Mouse (Mus musculus) macrophage (primary cell): ENCODE data around the gene Zfp472. TPM values are rescaled to one million over a fixed set of nuclear protein-coding genes. Genes with fewer than 3 reads are reported as not detected.

Experiments used
- H3K27ac ChIP-seq: fragments of 350-480 bp; formaldehyde crosslinking; 2 replicates; pipeline ENCODE4 v1.9.0; 2021
- H3K36me3 ChIP-seq: fragments of 350-480 bp; formaldehyde crosslinking; 2 replicates; pipeline ENCODE4 v1.9.0; 2021; ENCODE audit errors: inconsistent target
- H3K4me3 ChIP-seq: fragments of 350-480 bp; formaldehyde crosslinking; 2 replicates; pipeline ENCODE4 v1.9.0; 2021; ENCODE audit errors: inconsistent target
- H3K79me2 ChIP-seq: fragments of 350-480 bp; formaldehyde crosslinking; 2 replicates; pipeline ENCODE4 v1.9.0; 2021; ENCODE audit errors: inconsistent target
- WGBS: methylation state at CpG from one replicate; pipeline ENCODE4 v1.1.7; 2026; ENCODE audit warnings: inconsistent platforms; ENCODE audit not compliant: missing documents; 5-methylcytosine and 5-hydroxymethylcytosine counted together
- polyA plus RNA-seq: library from polyadenylated mRNA; stranded (reverse); fragments of 250-400 nt; gene quantifications from 3 replicates; pipeline ENCODE4 v1.2.4, GENCODE M21; 2018; ENCODE audit warnings: inconsistent platforms
- total RNA-seq, 78 experiments: library from RNA; depleted of rRNA; stranded (reverse); fragments of 250-400 nt; gene quantifications; 1 replicate in 9 of 78; 2 replicates in 24 of 78; 3 replicates in 43 of 78; 4 replicates in 2 of 78; pipeline ENCODE4 v1.2.4; 2018; ENCODE audit warnings: inconsistent platforms in 56 of 78

Gene Zfp472
- total RNA-seq (2018; cell fraction: chromatin; rRNA removed): 10 to 100 TPM in 8 of 26 experiments, 1 to 10 TPM in 17, under 1 TPM in 1; 0.66 to 21.4 (median 7.1) TPM
- 1 to 10 TPM in 22 of 26 experiments, under 1 TPM in 4; 0.40 to 8.1 (median 4.2) TPM for total RNA-seq (2018; cell fraction: cytosol; rRNA removed)
- 10 to 100 TPM in 5 of 26 experiments, 1 to 10 TPM in 20, under 1 TPM in 1; 0.78 to 17.1 (median 3.5) TPM for total RNA-seq (2018; cell fraction: nucleus; rRNA removed)
- polyA plus RNA-seq: 5.8 to 7.5 TPM (median 6.6 TPM) in 3 replicates

DNA sequence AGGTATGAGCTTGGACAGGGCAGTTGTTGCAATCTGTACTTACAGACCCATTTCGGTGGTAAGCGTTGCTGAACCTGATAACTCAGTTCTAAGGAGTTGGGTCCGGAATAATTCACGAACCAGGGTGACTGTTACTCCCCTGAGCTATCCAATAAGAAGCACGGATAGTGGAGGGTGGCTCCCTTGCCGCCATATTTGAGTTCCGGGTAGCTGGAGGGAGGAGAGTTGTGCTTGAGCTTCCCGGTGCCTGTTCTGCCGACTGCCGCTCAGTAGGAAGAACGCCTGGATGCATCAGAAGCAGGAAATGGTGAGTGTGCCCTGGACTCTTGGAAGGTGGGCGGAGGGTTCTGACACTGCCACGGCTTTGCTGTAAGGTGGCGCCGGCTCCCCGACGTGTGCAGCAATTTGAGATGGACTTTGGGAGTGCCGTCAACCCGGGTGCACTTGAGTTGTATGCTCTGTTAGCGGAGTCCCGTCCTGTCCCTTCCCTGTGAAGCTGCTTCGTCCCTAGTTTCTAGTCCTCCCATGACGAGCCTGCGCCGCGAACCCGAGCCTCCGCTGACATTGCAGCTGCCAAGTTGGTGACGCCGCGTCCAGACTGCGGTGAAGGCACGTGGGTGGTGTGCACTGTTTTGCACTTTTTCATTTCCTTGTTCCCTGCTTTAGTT, at the start of gene Zfp472:
Zfp472 (plus strand) TSS at position 192 of the 668 bp plus-strand sequence.
- H3K27ac ChIP-seq: peak within 1 kb of the TSS; percentile 89
- peak within 1 kb of the TSS; percentile 92 for H3K4me3 ChIP-seq
- H3K36me3 ChIP-seq: no peaks in the 10 kb centered on the region
- peaks cover 46% of the 10 kb centered on the region for H3K79me2 ChIP-seq
- under 1% methylated on average over 29 of the region's 33 CpGs for WGBS

DNA sequence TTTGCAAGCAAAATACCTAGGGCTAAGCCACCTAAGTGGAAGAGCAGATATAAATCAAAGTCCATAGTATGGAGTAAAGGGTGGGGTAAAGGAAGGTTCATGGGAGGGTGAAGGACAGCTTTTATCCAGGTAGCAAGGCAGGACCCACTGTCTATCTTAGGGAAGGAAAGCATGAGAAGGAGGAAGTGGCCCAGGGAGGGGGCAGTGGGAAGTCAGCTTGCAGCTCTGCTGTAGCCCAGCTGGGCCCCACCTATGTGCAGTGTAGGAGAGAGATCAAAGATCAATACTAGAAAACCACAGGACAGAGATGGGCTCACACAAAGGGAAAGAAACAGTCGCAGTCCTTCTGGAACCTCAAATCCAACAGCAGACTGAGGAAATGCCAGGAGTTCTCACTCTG, 49.5 kb upstream of the Zfp472 start:
- H3K4me3 ChIP-seq: no peak overlapping the region
- no peaks in the 10 kb centered on the region for H3K79me2 ChIP-seq
- no peak overlapping the region for H3K27ac ChIP-seq
- WGBS: 67% methylated on average over 1 of the region's 1 CpGs
- H3K36me3 ChIP-seq: no peaks in the 10 kb centered on the region

DNA sequence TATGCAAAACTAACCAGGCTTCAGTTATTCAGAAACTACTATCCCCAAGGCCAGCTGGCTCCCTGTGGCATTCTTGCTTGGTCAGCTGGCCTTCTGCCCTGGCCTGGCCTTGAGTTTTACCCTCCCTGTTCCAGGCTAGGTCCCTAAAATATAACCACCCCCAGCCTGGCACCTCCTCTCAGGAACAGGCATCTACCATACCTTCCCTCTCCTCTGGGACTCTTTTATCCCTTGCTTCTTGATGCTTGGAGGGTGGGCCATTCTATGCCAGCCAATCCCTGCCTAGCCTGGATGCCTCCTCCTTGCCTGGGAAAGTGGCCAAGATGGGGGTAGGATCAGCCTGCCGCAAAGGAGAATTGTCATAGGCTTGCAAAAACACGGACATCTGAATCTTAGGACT, 48.5 kb upstream of the Zfp472 start, which contains the start of gene Cyp4f14:
Cyp4f14 (minus strand) TSS at position 212 of the 400 bp plus-strand sequence.
- no peaks in the 10 kb centered on the region for H3K79me2 ChIP-seq
- H3K36me3 ChIP-seq: no peaks in the 10 kb centered on the region
- H3K27ac ChIP-seq: no peak within 1 kb of the TSS
- WGBS: 78% methylated on average over 2 of the region's 2 CpGs
- H3K4me3 ChIP-seq: no peak within 1 kb of the TSS

DNA sequence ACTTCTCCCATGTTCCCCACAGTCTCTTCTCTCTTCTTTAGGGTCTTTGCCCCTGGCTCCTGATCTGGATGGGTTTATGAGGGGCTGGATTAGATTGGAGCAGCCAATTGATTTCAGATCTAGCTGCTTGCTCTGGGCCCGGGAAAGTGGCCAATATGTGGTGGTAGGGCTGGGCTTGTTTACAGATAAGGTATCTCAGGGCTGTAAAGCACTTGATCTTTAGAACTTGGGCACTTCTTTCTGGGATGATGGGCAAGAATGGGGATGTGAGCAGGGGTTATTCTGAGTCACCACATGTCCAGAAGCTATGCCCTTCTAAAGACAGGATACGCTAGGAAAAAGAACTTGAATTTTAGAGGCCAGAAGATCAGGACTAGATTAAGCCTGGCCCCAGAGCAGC, 46.5 kb upstream of the Zfp472 start:
- H3K4me3 ChIP-seq: no peak overlapping the region
- WGBS: 59% methylated on average over 2 of the region's 2 CpGs
- no peak overlapping the region for H3K27ac ChIP-seq
- H3K79me2 ChIP-seq: no peaks in the 10 kb centered on the region
- H3K36me3 ChIP-seq: no peaks in the 10 kb centered on the region

DNA sequence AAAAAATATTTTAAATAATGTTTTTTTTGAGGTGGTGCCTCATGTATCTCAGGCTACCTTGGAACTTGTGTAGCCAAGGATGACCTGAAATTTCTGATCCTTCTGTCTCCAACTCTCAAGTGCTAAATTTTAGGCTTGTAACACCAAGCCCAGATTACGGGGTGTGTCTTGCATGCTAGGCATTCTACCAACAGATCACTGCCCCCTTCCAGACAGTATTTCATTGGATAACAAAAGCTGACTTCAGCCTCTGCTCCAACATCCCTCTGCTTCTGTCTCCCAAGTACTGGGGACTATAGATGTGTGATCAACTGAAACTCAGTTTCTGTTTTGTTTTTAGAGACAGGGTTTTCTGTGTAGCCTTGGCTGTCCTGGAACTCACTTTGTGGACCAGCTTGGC, 41.9 kb upstream of the Zfp472 start:
- 93% methylated on average over 1 of the region's 1 CpGs for WGBS
- Histone ChIP-seq H3K4me3 (no peak overlapping the region), H3K27ac (no peak overlapping the region)

DNA sequence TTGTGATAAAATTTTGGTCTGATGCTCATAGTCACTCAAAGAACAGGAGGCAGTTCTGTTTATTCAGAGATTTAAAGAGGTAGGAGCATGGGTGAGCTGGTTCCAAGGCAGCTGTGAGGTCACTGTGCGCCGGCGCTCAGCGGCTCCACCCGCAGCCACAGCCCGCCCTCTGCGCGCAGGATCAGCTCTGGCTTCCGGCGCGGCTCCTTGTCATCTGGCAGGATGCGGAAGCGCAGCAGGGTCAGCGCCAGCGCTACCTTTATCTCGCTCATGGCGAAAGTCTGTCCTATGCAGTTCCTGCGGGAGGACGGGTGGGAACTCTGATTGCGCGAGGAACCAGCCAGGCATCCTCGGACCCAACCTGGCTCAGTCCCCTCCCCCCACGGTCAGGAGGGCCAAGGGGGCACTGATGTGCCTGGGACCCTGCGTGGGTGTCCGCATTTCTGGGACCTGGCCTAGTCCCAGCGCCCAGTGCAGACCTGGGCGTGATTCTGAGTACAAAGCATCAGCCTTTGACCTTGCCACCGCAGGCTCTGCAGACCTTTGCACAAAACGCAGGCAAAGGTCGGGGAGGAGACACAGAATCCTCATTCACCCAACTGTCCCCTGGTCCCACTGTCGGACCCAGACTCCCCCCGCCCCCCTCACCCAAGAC, 40.8 kb upstream of the Zfp472 start:
- H3K27ac ChIP-seq: no peak overlapping the region
- peak overlapping the region; percentile 27 for H3K4me3 ChIP-seq
- 21% methylated on average over 32 of the region's 32 CpGs for WGBS
- no peaks in the 10 kb centered on the region for H3K79me2 ChIP-seq
- H3K36me3 ChIP-seq: no peaks in the 10 kb centered on the region

More for the DNA sequence above, 41.9 kb upstream of the Zfp472 start:
- Histone ChIP-seq H3K79me2 (no peaks in the 10 kb centered on the region), H3K36me3 (no peaks in the 10 kb centered on the region)

DNA sequence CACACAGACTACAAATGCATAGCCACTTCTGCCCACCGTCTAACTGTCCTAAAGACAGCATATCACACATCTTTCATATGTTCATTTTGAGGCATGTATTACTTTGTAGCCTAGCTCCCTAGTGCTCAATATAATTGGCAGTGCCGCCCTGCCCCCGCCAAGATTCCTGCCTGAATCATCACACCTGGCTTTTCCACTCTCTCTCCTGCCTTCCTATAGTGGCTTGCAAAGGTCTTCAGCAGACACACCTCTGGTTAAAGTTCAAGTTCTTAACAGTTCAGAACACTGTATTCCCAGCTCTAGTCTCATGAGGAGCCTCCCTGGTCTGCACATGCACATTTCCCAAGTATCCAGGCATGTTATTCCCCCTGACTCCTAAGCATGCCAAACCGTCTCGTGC, 37.8 kb upstream of the Zfp472 start:
- WGBS: 93% methylated on average over 5 of the region's 5 CpGs
- no peaks in the 10 kb centered on the region for H3K36me3 ChIP-seq
- H3K79me2 ChIP-seq: no peaks in the 10 kb centered on the region
- H3K4me3 ChIP-seq: no peak overlapping the region
- H3K27ac ChIP-seq: no peak overlapping the region

DNA sequence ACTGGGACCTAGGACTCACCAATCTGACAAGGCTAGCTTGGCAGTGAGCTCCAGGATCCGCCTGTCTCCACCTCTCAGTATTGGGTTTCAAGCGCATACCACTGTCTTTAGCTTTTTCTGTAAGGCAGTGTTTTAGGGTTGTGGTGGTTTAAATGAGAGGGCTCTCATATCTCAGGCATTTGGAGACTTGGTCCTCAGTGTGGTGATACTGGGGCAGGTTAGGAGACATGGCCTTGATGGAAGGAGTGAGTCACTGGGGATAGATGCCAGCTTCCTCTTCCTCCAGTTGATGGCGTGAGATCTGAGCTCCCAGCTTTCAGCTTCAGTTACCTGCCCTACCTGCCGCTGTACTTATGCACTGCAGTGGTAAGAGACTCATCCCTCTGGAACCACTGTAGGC, 25.8 kb upstream of the Zfp472 start:
- H3K36me3 ChIP-seq: no peaks in the 10 kb centered on the region
- H3K4me3 ChIP-seq: no peak overlapping the region
- WGBS: 96% methylated on average over 4 of the region's 4 CpGs
- no peak overlapping the region for H3K27ac ChIP-seq
- H3K79me2 ChIP-seq: no peaks in the 10 kb centered on the region

DNA sequence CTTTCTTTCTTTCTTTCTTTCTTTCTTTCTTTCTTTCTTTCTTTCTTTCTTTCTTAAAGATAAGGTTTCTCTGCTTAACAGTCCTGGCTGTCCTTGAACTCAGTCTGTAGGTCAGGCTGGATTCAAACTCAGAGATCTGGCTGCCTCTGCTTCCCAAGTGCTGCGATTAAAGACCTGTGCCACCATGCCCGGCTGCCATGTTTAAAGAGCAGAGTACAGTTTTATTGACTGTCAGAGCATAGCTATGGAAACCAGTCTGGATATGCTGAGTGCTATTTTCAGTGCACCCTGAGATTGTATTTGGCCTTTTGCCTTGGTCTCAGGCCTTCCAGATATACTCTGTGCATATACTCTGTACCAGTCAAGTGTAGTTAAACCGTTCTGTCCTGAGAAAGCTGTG, 22.0 kb upstream of the Zfp472 start:
- H3K27ac ChIP-seq: no peak overlapping the region
- H3K79me2 ChIP-seq: peaks cover 14% of the 10 kb centered on the region; the same call in 1 of the 2 replicates
- 98% methylated on average over 3 of the region's 3 CpGs for WGBS
- no peaks in the 10 kb centered on the region for H3K36me3 ChIP-seq
- H3K4me3 ChIP-seq: no peak overlapping the region

DNA sequence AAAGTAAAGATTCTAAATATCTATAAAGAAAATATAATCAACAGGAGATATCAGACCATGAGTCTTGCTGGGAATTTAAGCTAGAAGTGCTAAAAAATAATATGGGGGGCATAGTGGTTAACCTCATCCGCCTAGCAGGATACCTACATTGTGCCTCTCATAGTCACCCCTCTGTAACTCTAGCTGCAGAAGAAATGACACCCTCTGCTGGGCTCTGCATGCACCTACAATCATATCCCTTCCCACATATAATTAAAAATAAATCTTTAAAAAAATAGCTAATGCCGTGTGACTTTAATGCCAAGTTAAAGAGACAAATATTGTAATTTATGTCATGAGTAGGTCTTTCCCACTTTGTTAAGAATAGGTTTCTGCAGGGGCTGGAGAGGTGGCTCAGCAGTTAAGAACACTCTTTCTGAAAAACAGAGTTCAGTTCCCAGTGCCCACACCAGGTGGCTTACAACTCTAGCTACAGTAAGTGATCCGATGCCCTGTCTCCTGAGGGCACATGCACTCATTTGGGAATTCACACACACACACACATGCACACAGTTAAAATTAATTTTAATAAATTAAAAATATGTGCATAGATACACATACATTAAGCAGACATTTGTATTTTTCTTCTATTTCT, 21.1 kb upstream of the Zfp472 start:
- no peaks in the 10 kb centered on the region for H3K36me3 ChIP-seq
- no peak overlapping the region for H3K27ac ChIP-seq
- H3K79me2 ChIP-seq: peaks cover 14% of the 10 kb centered on the region; the same call in 1 of the 2 replicates
- no peak overlapping the region for H3K4me3 ChIP-seq
- WGBS: 70% methylated on average over 3 of the region's 3 CpGs

DNA sequence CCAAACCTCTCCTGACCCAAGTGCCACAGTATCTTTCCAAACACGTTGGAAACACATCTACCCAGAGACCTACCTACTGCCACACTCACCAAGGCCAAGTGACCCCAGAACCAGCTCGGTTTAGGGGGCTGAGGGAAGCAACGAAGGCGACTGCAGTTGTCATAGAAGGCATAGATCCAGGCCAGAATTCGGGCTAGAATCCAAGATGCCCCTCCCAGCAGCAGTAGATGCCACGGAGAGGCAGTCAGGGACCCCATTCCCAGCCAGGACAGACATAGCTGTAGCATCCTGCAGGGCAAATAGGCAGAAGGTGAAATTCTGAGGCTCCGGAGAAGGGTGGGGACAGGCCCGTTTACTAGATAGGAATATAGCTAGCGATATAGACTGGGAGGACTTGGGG, 18.9 kb upstream of the Zfp472 start:
- peaks cover 14% of the 10 kb centered on the region; the same call in 1 of the 2 replicates for H3K79me2 ChIP-seq
- peak overlapping the region; percentile 94 for H3K4me3 ChIP-seq
- no peaks in the 10 kb centered on the region for H3K36me3 ChIP-seq
- peak overlapping the region; percentile 75 for H3K27ac ChIP-seq
- WGBS: 8% methylated on average over 9 of the region's 9 CpGs

DNA sequence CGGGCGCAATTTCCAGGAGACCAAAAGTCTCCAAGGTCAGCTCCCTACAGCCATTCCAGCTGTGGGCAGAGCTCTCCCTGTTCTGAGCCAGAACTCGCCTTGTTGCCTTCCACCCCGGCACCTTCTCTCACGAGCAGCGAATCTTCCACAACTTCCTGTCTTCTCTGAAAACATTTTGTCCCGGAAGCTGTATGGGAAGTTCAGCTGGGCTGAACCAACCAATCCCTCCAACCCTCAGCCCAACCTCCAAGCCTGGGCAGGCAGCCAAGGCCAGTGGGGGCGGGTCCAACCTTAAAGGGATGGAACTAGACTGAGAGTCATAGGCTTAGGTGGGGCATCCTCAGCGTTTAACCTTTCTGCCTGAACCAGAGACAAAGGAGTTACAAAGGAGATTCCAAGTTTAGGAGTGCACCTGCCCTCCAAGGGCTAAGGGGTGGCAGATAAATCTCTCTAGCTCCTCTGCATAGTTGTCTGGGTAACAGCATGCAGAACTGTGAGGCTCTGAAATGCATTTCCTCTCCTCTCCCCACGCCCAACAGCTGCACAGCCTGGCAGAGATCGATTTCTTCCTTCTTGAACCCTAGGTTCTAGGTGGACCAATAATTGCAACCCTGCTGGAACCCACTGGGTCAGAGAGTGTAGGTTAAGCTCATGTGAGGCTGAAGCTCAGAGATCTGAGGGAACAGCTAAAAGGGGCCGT, 18.2 kb upstream of the Zfp472 start, which contains the start of gene Cyp4f13:
Cyp4f13 (minus strand) TSS at position 188 of the 700 bp plus-strand sequence.
- H3K4me3 ChIP-seq: peak within 1 kb of the TSS; percentile 94
- H3K79me2 ChIP-seq: peaks cover 14% of the 10 kb centered on the region; the same call in 1 of the 2 replicates
- no peaks in the 10 kb centered on the region for H3K36me3 ChIP-seq
- WGBS: 7% methylated on average over 12 of the region's 12 CpGs
- H3K27ac ChIP-seq: peak within 1 kb of the TSS; percentile 75

DNA sequence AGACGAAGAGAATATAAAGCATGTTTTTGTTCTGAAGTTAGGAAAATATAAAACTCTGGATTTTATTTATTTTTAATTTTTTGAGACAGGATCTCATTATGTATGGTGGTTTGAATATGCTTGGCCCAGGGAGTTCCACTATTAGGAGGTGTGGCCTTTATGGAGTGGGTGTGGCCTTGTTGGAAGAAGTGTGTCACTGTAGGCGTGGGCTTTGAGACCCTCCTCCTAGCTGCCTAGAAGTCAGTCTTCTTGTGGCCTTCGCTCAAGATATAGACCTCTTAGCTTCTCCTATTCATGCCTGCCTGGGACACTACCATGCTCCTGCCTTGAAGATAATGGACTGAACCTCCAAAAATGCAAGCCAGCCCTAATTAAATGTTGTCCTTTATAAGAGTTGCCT, 15.5 kb upstream of the Zfp472 start:
- Histone ChIP-seq H3K79me2 (peaks cover 14% of the 10 kb centered on the region; the same call in 1 of the 2 replicates), H3K27ac (no peak overlapping the region), H3K36me3 (no peaks in the 10 kb centered on the region), H3K4me3 (no peak overlapping the region)
- 84% methylated on average over 3 of the region's 3 CpGs for WGBS

DNA sequence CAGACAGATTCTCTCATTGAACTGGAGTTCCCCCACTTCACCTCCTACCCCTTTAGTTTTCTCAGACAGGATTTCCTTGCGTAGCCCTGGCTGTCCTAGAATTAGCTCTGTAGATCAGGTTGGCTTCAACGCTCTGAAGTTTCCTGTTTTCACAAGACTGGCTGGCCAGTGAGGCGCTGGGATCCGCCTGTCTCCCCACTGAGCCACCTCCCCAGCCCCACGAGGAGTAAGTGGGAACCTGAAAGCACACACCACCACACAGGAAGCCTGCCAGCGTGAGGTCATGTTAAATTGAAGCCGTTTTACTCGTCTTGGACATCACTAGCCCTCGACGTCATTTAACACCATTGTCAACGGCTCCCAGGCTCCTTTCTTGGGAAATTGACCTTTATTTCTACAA, 14.6 kb upstream of the Zfp472 start:
- 35% methylated on average over 11 of the region's 11 CpGs for WGBS
- Histone ChIP-seq H3K79me2 (peaks cover 12% of the 10 kb centered on the region; the same call in 1 of the 2 replicates), H3K27ac (no peak overlapping the region), H3K36me3 (no peaks in the 10 kb centered on the region), H3K4me3 (no peak overlapping the region)
